Mouse (Mus musculus) MEL (cell line): ENCODE measurements around the gene Preb. TPM values are rescaled to one million over a fixed set of nuclear protein-coding genes. Genes with fewer than 3 reads are reported as not detected.
A peak's percentile ranks its signal among the peaks of the same experiment; 100 is the strongest.

Experiments used
- DNase-seq: peaks from one replicate; pipeline ENCODE4 v3.0.0; 2011; ENCODE audit warnings: low read depth, low spot score
- H3K27ac ChIP-seq: 2 replicates; pipeline ENCODE4 v1.5.1; 2012; ENCODE audit warnings: low read depth, mild to moderate bottlenecking, control low read depth, low read length, moderate library complexity; ENCODE audit not compliant: control insufficient read depth
- H3K27me3 ChIP-seq, 2 experiments: fragments of 150-350 bp in 1 of 2; sonication (generic) in 1 of 2; 2 replicates each; pipeline ENCODE4 v1.6.1; 2012; ENCODE audit warnings: low read length in 2 of 2, mild to moderate bottlenecking in 2 of 2, improper control_type of control experiment in 1 of 2, moderate library complexity in 1 of 2; ENCODE audit not compliant: insufficient read depth in 2 of 2, control insufficient read depth in 1 of 2
- H3K36me3 ChIP-seq, 2 experiments: 2 replicates each; pipeline ENCODE4 v1.6.1; 2012 to 2014; ENCODE audit warnings: low read length in 2 of 2, improper control_type of control experiment in 1 of 2, inconsistent platforms in 1 of 2, mild to moderate bottlenecking in 1 of 2; ENCODE audit not compliant: insufficient read depth in 2 of 2, control insufficient read depth in 1 of 2
- H3K4me1 ChIP-seq, 2 experiments: fragments of 150-350 bp in 1 of 2; sonication (generic) in 1 of 2; 2 replicates each; pipeline ENCODE4 v1.6.1; 2012; ENCODE audit warnings: low read length in 2 of 2, improper control_type of control experiment in 1 of 2, mild to moderate bottlenecking in 1 of 2; ENCODE audit not compliant: insufficient read depth in 2 of 2, control insufficient read depth in 1 of 2
- H3K4me3 ChIP-seq, 2 experiments: fragments of 150-350 bp in 1 of 2; sonication (generic) in 1 of 2; 2 replicates each; pipeline ENCODE4 v1.5.1; 2012; ENCODE audit warnings: low read depth in 2 of 2, low read length in 2 of 2, mild to moderate bottlenecking in 2 of 2, moderate library complexity in 2 of 2, control low read depth in 1 of 2, improper control_type of control experiment in 1 of 2; ENCODE audit not compliant: control insufficient read depth in 1 of 2, insufficient read depth in 1 of 2
- H3K79me2 ChIP-seq: 2 replicates; pipeline ENCODE4 v1.6.1; 2012; ENCODE audit warnings: mild to moderate bottlenecking, low read length, moderate library complexity; ENCODE audit not compliant: control insufficient read depth, poor library complexity, insufficient read depth
- H3K9ac ChIP-seq: 2 replicates; pipeline ENCODE4 v1.6.1; 2012; ENCODE audit warnings: low read depth, mild to moderate bottlenecking, control low read depth, low read length, moderate library complexity; ENCODE audit not compliant: control insufficient read depth, poor library complexity, severe bottlenecking
- H3K9me3 ChIP-seq: fragments of 150-350 bp; sonication (generic); replicated peaks from 2 replicates; pipeline ENCODE4 v1.6.1; 2012; ENCODE audit warnings: mild to moderate bottlenecking, low read length, improper control_type of control experiment, moderate library complexity; ENCODE audit not compliant: insufficient read depth
- BHLHE40 ChIP-seq: IDR thresholded peaks from 2 replicates; pipeline ENCODE4 v1.6.1; 2012; ENCODE audit warnings: low read depth, mild to moderate bottlenecking, inconsistent platforms, low read length, improper control_type of control experiment, borderline replicate concordance
- CHD2 ChIP-seq: IDR thresholded peaks from 2 replicates; pipeline ENCODE4 v1.6.1; 2011; ENCODE audit warnings: low read length, improper control_type of control experiment
- CTCF ChIP-seq, 3 experiments: IDR thresholded peaks in 2 of 3; conservative IDR thresholded peaks in 1 of 3; 2 replicates each; pipeline ENCODE4 v1.5.1; 2011 to 2012; ENCODE audit warnings: low read length in 3 of 3, low read depth in 2 of 3, mild to moderate bottlenecking in 2 of 3, improper control_type of control experiment in 1 of 3, inconsistent platforms in 1 of 3, mixed read lengths in 1 of 3, moderate library complexity in 1 of 3; ENCODE audit not compliant: control insufficient read depth in 1 of 3, insufficient read depth in 1 of 3, poor library complexity in 1 of 3, severe bottlenecking in 1 of 3
- E2F4 ChIP-seq: IDR thresholded peaks from 2 replicates; pipeline ENCODE4 v1.6.1; 2011; ENCODE audit warnings: low read depth, low read length, improper control_type of control experiment, borderline replicate concordance
- ELF1 ChIP-seq: IDR thresholded peaks from 2 replicates; pipeline ENCODE4 v1.6.1; 2014; ENCODE audit warnings: low read depth, mild to moderate bottlenecking, inconsistent platforms, low read length, improper control_type of control experiment, moderate library complexity
- GABPA ChIP-seq: IDR thresholded peaks from 2 replicates; pipeline ENCODE4 v1.6.1; 2012; ENCODE audit warnings: low read depth, mild to moderate bottlenecking, inconsistent platforms, low read length, improper control_type of control experiment, moderate library complexity
- GATA1 ChIP-seq: IDR thresholded peaks from 2 replicates; pipeline ENCODE4 v1.6.1; 2011; ENCODE audit warnings: low read depth, low read length, improper control_type of control experiment
- JUND ChIP-seq: IDR thresholded peaks from 2 replicates; pipeline ENCODE4 v1.6.1; 2011; ENCODE audit warnings: low read depth, mild to moderate bottlenecking, improper control_type of control experiment, low read length
- MAFK ChIP-seq: IDR thresholded peaks from 2 replicates; pipeline ENCODE4 v1.6.1; 2011; ENCODE audit warnings: low read depth, mild to moderate bottlenecking, low read length, improper control_type of control experiment, borderline replicate concordance
- MAX ChIP-seq: IDR thresholded peaks from 2 replicates; pipeline ENCODE4 v1.6.1; 2011; ENCODE audit warnings: low read length, improper control_type of control experiment
- MAZ ChIP-seq: IDR thresholded peaks from 2 replicates; pipeline ENCODE4 v1.6.1; 2012; ENCODE audit warnings: low read depth, mild to moderate bottlenecking, inconsistent platforms, low read length, improper control_type of control experiment
- MEF2A ChIP-seq: IDR thresholded peaks from 2 replicates; pipeline ENCODE4 v1.6.1; 2014; ENCODE audit warnings: low read depth, mild to moderate bottlenecking, inconsistent platforms, low read length, improper control_type of control experiment; ENCODE audit not compliant: poor library complexity, insufficient replicate concordance, severe bottlenecking; ENCODE audit errors: extremely low read depth
- MXI1 ChIP-seq: IDR thresholded peaks from 2 replicates; pipeline ENCODE4 v1.6.1; 2011; ENCODE audit warnings: mild to moderate bottlenecking, low read depth, low read length, improper control_type of control experiment
- MYC ChIP-seq: IDR thresholded peaks from 2 replicates; pipeline ENCODE4 v1.6.1; 2011; ENCODE audit warnings: low read depth, mild to moderate bottlenecking, low read length, improper control_type of control experiment, moderate library complexity
- NELFE ChIP-seq: IDR thresholded peaks from 2 replicates; pipeline ENCODE4 v1.6.1; 2011; ENCODE audit warnings: low read depth, low read length, improper control_type of control experiment
- POLR2A ChIP-seq, 2 experiments: IDR thresholded peaks; 2 replicates each; pipeline ENCODE4 v1.6.1; 2011 to 2012; ENCODE audit warnings: low read length in 2 of 2, mild to moderate bottlenecking in 2 of 2, control low read depth in 1 of 2, improper control_type of control experiment in 1 of 2, low read depth in 1 of 2, moderate library complexity in 1 of 2; ENCODE audit not compliant: control insufficient read depth in 1 of 2, insufficient read depth in 1 of 2, poor library complexity in 1 of 2
- POLR2AphosphoS5 ChIP-seq: IDR thresholded peaks from 2 replicates; pipeline ENCODE4 v1.6.1; 2012; ENCODE audit warnings: low read depth, borderline replicate concordance, mild to moderate bottlenecking, inconsistent platforms, low read length, moderate library complexity, mixed read lengths
- RCOR1 ChIP-seq: IDR thresholded peaks from 2 replicates; pipeline ENCODE4 v1.6.1; 2012; ENCODE audit warnings: low read depth, mild to moderate bottlenecking, inconsistent platforms, low read length, improper control_type of control experiment
- SMC3 ChIP-seq: IDR thresholded peaks from 2 replicates; pipeline ENCODE4 v1.6.1; 2011; ENCODE audit warnings: low read depth, low read length, improper control_type of control experiment
- TBP ChIP-seq: IDR thresholded peaks from 2 replicates; pipeline ENCODE4 v1.8.0; 2011; ENCODE audit warnings: low read depth, low read length, improper control_type of control experiment
- TCF12 ChIP-seq: IDR thresholded peaks from 2 replicates; pipeline ENCODE4 v1.6.1; 2014; ENCODE audit warnings: low read depth, mild to moderate bottlenecking, inconsistent platforms, low read length, improper control_type of control experiment, moderate library complexity
- UBTF ChIP-seq: IDR thresholded peaks from 2 replicates; pipeline ENCODE4 v1.6.1; 2012; ENCODE audit warnings: low read depth, mild to moderate bottlenecking, inconsistent platforms, low read length, improper control_type of control experiment, moderate library complexity, borderline replicate concordance; ENCODE audit not compliant: insufficient read depth
- USF1 ChIP-seq: IDR thresholded peaks from 2 replicates; pipeline ENCODE4 v1.6.1; 2014; ENCODE audit warnings: low read depth, mild to moderate bottlenecking, inconsistent platforms, low read length, improper control_type of control experiment, moderate library complexity
- ZC3H11A ChIP-seq: IDR thresholded peaks from 2 replicates; pipeline ENCODE4 v1.6.1; 2012; ENCODE audit warnings: low read depth, mild to moderate bottlenecking, inconsistent platforms, low read length, improper control_type of control experiment
- ZKSCAN1 ChIP-seq: IDR thresholded peaks from 2 replicates; pipeline ENCODE4 v1.6.1; 2012; ENCODE audit warnings: low read depth, mild to moderate bottlenecking, inconsistent platforms, low read length, improper control_type of control experiment, moderate library complexity
- ZMIZ1 ChIP-seq: IDR thresholded peaks from 2 replicates; pipeline ENCODE4 v1.6.1; 2012; ENCODE audit warnings: low read depth, mild to moderate bottlenecking, inconsistent platforms, low read length, improper control_type of control experiment, moderate library complexity
- ZNF384 ChIP-seq: IDR thresholded peaks from 2 replicates; pipeline ENCODE4 v1.6.1; 2012; ENCODE audit warnings: low read depth, mild to moderate bottlenecking, inconsistent platforms, low read length, improper control_type of control experiment
- polyA plus RNA-seq, 2 experiments: library from polyadenylated mRNA; stranded (reverse) in 1 of 2; unstranded in 1 of 2; fragments of >175 nt in 1 of 2; fragments of >200 nt in 1 of 2; gene quantifications; 2 replicates each; pipeline versions ENCODE4 v1.2.1 to v1.2.4; 2012; ENCODE audit warnings: low replicate concordance in 2 of 2, low read depth in 1 of 2; ENCODE audit not compliant: insufficient read length in 2 of 2, insufficient read depth in 1 of 2, missing spikeins in 1 of 2
- total RNA-seq: library from RNA; depleted of rRNA; stranded (reverse); fragments of 300-350 nt; gene quantifications from 2 replicates; pipeline ENCODE4 v1.2.3, GENCODE M21; 2012

The Preb gene
- total and polyA plus RNA-seq, 3 experiments: 143 to 247 TPM; not detected in 1

DNA sequence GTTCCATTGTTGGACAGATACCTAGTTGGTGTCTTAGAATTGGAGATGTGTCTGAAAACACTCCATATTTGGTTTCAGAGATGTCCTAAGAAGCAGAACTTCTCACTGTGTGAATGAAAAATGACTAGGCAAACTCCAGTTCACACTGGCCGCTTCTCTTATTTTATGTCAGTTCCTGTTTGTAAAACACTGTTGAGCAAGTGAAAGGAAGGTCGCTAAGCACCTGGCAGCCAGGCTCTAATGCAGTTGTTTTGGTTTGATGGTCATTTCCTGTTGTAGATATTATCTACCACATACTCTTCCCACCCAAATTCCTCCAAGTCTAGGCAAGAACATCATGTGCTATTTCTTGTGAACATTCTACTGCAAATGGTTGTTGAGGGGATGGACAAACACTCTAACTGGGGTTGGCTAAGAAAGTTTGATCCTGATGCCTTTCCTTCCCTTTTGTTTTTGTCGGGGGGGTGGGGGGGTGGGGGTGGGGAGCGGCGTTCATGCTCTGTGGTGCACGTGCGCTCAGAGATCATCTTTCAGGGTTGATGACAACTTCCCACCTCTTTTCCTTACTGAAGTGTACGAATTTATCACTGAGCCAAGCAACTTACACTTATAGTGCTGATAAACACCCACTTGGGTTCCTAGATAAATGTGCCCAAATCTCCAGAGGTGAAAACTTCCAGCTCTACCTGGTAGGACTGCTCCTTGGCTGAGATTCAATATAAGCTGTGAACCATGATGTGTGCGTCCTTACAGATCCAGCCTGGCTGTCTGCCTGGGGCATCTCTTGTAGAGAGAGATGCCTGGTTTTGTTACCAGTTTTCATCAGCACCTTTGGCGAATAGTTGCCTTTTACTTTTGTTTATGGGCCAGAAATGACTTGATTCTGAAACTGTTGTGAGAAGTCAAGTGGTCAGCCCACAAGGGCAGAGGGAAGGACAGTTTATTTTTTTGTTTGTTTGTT is 1.7 kb upstream of the Preb start (continued):
- TF ChIP-seq RCOR1: peak; percentile 23; the same call in 1 of the 2 replicates
- 0 out of 2 replicates have a peak, but pooled peaks have one; percentile 19 for TF ChIP-seq ZMIZ1
- 0 out of 2 replicates have a peak, but pooled peaks have one; percentile 4 for TF ChIP-seq USF1
- no peak for TF ChIP-seq ZNF384
- 0 out of 2 replicates have a peak, but pooled peaks have one; percentile 19 for TF ChIP-seq TCF12
- peak; percentile 87 for TF ChIP-seq BHLHE40
- TF ChIP-seq UBTF: no peak
- TF ChIP-seq MEF2A: no peak
- TF ChIP-seq E2F4: no peak
- no peak for TF ChIP-seq MYC
- TF ChIP-seq MAX: peak; percentile 77
- no peak for TF ChIP-seq MAZ
- no peak for TF ChIP-seq SMC3

DNA sequence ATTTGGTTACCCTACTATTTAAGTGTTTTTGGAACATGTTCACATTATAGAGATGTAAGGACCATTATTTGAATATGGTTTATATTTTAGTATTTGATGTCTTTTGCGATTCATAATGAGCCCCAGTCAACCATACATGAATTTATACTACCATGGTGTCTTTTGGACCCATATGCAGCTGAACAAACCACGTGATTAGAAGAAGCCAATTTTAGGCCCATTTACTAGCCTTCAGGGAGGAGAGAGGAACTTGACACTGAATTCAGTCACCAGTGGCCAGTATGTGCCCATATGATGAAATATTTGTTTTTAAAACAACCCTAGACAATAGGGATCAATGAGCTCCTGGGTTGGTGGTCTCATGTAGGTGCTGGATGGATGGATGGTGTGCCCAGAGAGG is 653 bp upstream of the Preb start:
- H3K9me3 ChIP-seq: no peaks in the 10 kb centered on the region
- H3K27me3 ChIP-seq: no peaks in the 10 kb centered on the region
- TF ChIP-seq MAX (peak; percentile 66; the same call in 1 of the 2 replicates), JUND (no peak), GATA1 (no peak), GABPA (no peak), ZC3H11A (no peak), USF1 (peak; percentile 84), POLR2AphosphoS5 (no peak), RCOR1 (no peak), POLR2A (IDR thresholded peaks at IDR 0.05; ENCODE audit: control insufficient read depth in 1 of 2, insufficient read depth in 1 of 2, low read depth in 1 of 2, low read length in 2 of 2, poor library complexity in 1 of 2) (no peak), MYC (peak; percentile 59; the same call in 1 of the 2 replicates), ZKSCAN1 (0 out of 2 replicates have a peak, but pooled peaks have one; percentile 26), MXI1 (peak; percentile 29; the same call in 1 of the 2 replicates), ZMIZ1 (no peak), TBP (no peak), MAFK (no peak), NELFE (no peak), UBTF (no peak), ELF1 (no peak), CHD2 (no peak), CTCF (IDR thresholded peaks at IDR 0.05 in 2 of 3, conservative IDR thresholded peaks at IDR 0.05 in 1 of 3; ENCODE audit: control insufficient read depth in 1 of 3, insufficient read depth in 1 of 3, low read depth in 2 of 3, low read length in 3 of 3, poor library complexity in 1 of 3, severe bottlenecking in 1 of 3) (no peak), BHLHE40 (no peak), MEF2A (no peak), MAZ (no peak)
- peaks cover 25% of the 10 kb centered on the region for H3K79me2 ChIP-seq
- H3K4me1 ChIP-seq: peaks cover 5 to 32% of the 10 kb centered on the region in 2 experiments
- peak overlapping the region; percentile 67 for H3K9ac ChIP-seq
- DNase-seq: peak; percentile 60
- H3K36me3 ChIP-seq: peaks cover 4 to 31% of the 10 kb centered on the region in 2 experiments; a peak in 3 of 4 replicates
- peak overlapping the region; percentile 78 for H3K27ac ChIP-seq
- H3K4me3 ChIP-seq: peak overlapping the region; percentile 47 to 96
